Mouse (Mus musculus): ENCODE measurements around the gene Arid4a. TPM values are rescaled to one million over a fixed set of nuclear protein-coding genes. Genes with fewer than 3 reads are reported as not detected.

Gene Arid4a
- polyA plus RNA-seq (2012; rRNA removed): 4.2 and 4.8 TPM in 2 replicates

DNA sequence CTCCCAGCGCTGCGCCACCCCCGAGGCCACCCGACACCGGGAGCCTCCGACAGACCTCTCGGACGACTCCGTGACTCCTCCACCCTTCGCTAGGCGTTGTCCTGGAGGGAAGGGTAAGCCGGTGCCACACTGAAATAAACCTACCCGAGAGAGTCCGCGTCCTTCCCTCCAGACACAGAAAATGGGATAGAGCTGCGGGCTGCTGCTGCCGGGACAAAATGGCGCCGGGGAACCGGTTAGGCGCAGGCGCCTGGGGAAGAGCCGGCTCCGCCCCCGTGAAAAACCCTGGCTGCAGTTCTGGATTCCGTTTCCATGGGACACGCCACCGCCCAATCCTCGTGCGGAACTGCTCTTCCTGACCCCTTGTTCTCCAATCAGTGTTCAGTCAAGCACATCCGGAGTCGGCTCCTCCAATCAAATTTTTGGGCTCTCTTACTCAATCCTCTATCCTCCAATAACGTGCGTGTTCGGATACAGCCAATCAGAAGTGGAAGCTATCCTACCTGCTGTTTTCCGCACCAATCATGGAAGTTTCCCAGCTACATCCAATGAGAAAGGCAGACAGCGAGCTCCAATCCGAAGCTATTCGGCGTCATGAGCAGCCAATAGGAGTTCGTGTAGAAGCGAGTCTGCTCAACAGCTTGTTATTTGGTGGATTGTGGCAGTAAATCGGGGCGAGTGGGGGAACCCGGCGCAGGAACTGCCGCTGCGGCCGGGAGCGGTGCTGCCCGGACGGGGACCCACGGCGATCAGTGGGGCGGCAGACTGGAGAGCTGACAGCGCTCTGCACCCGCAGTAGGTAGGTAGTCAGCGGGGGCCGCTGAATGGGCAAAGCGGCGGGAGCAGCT is at the start of gene Arid4a:
Arid4a (plus strand) TSS at position 628 of the 848 bp plus-strand sequence.

DNA sequence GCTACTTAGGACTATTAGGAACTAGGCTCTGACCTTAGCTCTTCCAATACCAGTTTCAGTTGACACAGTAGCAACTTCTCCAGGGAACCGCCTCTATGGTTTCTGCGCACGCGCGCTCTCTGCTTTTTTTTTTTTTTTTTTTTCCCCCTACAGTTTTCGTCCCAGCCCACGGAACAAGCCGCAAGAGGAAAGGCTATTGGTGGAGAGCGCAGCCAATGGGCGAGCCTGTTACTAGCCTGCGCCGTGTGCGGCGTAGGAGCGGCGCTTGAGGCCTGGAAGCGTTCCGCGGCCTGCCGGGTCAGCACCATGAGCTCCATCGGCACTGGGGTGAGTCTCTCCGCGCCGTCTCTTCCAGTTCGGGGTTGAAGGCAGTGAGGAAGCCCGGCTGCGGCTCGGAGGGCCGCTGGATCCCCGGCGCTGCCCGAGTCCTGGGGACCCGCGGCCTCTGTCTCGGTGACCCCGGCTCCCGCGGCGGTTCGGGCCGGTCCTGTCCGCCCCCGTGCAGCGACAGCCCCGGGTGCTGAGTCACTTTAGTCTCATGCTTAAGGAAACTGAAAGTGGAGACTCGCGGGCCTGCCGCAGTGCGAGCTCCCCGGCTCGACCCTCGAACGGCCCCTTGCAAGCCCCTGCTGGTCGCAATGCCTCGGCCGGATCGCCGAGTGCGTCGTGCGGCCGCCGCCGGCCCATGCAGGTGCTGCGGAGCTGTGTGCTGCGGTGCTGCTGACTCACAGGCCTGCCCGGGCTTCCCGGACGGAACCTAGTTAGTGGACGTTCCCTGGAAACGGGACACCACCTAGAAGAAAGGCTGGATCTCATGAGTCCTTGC is 41.1 kb upstream of the Arid4a start, which contains the start of gene Psma3:
Psma3 (plus strand) TSS at position 181 of the 826 bp plus-strand sequence.

DNA sequence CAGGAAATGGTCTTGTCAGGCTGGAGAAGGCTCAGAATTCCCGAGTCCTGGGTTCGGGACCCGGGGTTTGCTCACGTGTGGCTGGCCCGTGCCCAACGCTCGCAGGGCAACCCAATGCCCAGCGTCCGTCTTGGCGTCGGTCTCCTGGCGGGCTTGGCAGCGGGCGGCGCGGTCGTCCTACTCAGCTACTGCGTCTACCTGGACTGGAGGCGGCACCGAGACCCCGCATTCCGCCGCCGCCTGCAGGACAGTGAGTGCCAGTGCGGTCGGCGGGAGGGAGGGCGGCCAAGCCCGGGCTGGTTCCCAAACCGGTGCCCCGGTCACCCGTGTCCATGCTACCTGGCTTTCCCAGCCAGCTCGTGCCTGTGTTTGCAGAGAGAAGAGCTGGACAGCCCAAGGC is 95.5 kb downstream of the Arid4a start, which contains the start of gene Tomm20l:
Tomm20l (plus strand) TSS at position 98 of the 400 bp plus-strand sequence.

DNA sequence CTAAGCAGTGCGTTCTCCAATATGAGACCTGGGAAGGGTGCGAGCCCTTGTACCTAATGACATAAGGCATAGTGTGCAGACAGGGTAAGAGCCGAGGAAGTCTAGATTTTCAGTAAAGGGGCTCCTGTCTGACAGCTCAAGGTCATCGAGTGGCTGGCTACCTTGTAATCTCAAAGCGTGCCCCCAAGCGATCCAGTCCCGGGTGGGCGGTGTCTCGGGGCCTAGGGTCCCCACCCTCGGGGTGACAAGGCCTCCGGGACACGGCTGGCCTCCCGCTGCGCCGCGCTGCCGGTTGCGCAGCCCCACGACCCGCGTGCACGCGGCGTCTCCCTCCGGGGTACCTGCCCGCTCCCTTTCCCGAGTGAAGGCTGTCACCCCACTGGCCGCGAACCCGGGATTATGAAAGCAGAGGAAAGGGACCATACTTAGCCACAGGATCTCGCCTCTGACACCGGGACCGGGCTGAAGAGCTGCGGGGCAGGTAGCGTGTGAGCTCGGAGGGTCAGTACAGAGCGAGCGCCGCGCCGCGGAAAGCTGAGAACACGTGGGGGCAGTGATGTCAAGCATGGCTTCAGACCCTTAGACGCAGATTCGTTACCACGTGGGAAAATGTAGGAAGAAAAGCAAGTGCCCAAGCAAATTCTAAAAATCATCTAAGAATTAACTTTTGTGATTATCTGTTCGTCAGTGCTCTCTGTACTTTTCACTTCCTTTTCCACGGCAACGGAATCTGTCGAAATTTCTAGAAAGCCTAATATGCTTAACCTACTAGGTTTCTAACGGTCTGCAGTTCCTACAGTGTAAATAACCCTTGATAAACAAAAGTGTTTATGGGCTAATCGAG is 120.6 kb downstream of the Arid4a start, which contains the start of the genes Timm9 and 2700049A03Rik:
Timm9 (minus strand) TSS at position 555 of the 844 bp plus-strand sequence.
2700049A03Rik (plus strand) TSS at position 719 of the 844 bp plus-strand sequence.

Other genes starting within 250 kb of the Arid4a start
- gene Frmd6, start 190.5 kb upstream of the Arid4a start, polyA plus RNA-seq (2012; rRNA removed): 2.2 and 2.3 TPM in 2 replicates
- 25.5 and 25.6 TPM in 2 replicates for gene Actr10, start 78.1 kb upstream of the Arid4a start, polyA plus RNA-seq (2012; rRNA removed)
- gene Psma3, start 41.4 kb upstream of the Arid4a start, polyA plus RNA-seq (2012; rRNA removed): 112 and 128 TPM in 2 replicates
- gene Tomm20l, start 95.4 kb downstream of the Arid4a start, polyA plus RNA-seq (2012; rRNA removed): not detected in 2 replicates
- 28.3 and 32.4 TPM in 2 replicates for gene Timm9, start 120.7 kb downstream of the Arid4a start, polyA plus RNA-seq (2012; rRNA removed)
- 1.9 and 2.0 TPM in 2 replicates for gene 2700049A03Rik, start 120.9 kb downstream of the Arid4a start, polyA plus RNA-seq (2012; rRNA removed)

Data from liver, embryonic 18 days (tissue).